Mouse (Mus musculus) CD8-positive naive resting alpha-beta T cell, adult 2 months (primary cell): ENCODE results near the gene A830031A19Rik.

ENCODE experiments used
- DNase-seq, 2 experiments: peaks; one replicate each; pipeline ENCODE4 v3.0.0; 2022; ENCODE audit warnings: low read depth in 2 of 2, low spot score in 2 of 2

The A830031A19Rik gene

GRCm38 (mm10) chr11:24074634-24075104 lies at the start of gene A830031A19Rik:
Gene A830031A19Rik (minus strand): TSS chr11:24075054.
- no peak for DNase-seq

DNA sequence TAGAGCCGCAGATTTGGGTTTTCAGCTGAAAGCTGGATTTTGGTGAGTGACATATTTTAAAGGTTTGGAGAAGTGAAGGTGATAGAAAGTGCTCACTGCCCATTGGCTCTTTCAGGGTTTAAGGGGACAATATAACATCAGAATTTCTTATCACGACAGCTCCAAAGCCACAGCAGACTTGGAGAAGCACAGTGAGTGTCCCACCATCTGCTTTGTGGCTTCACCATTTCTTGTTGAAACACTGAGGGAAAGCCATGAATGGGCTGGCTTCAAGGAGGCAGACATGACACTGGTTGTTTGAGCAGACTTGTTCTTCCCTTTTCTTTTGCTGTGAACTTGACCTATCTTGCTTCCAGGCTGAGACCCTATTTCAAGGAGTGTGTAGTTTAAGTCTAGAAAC lies 49.1 kb upstream of the A830031A19Rik start:
- no peak for DNase-seq

DNA sequence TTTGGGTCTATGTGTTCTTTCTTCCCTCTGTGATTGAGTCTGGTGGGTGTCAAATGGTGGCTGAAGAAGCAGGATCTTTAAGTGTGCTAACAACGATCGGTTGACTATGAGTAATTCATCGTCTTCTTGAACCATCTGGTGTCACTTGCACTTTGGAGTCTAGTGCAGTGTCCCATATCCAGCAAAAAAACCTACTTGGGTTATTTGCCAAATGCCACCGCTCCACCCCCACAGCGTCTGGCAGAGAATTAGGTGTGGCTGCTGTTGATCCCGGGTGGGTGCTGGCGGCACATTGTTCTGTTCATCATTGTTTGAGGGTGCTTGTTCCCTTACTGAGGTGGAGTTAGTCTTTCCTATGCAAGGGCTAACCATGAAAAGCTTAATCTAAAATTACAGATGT lies 48.0 kb upstream of the A830031A19Rik start:
- DNase-seq, result no peak

- DNase-seq, result no peak
Observed at GRCm38 (mm10) chr11:24121136-24121535, 46.3 kb upstream of the A830031A19Rik start.

- DNase-seq, result no peak
Observed at GRCm38 (mm10) chr11:24116582-24117318, 41.9 kb upstream of the A830031A19Rik start.

DNA sequence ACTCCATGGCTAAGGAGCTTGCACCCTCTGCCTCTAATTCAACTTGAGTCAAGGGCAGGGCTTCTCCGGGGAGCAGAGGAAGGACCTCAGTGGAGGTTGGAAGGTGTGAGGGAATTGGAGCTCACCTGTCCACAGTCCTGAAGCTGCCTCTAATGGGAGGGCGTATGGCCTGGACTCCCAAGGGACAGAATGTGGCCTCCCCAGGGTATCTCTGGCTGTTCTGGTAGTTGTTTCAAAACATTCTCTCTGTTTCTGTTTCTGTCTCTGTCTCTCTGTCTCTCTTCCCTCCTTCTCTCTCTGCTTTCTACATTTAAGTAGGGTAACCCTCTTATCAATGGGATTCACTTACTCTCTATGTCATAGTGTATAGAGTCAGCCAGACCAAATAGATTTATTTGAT lies 41.2 kb upstream of the A830031A19Rik start:
- DNase-seq, result no peak

DNA sequence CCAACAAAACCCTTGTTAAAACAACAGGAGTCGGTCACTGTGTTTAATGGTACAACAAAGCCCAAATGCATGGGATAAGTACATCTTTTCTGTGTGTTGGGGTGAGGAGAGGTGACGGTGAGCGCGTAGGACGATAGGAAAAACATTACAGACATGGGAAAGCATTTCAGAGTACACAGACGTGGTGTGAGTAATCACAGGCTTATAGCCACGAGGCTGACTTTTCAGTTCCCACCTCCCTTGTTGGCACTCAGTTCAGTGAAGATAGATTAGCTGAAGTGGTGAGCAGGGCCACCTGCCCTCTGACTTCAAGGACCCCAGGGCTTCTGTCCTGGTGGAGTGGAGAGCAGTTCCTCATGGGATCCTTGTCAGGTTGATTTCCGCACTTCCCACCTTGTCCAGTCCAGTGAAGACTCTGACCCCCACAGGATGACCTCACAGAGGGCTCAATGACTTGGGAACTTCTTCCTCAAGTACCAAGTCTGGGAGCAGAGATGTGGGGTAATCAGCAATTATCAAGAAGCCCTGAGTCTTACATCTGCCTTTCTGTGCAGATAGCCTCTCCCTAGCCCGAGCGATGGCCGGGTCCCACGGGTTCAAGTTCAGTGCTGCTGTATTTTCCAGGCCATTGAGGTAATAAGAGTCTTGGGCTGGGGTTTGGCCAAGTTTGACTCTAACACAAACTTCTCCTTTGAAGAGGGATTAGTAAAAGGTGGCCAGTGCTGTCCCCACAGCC lies 40.3 kb upstream of the A830031A19Rik start:
- DNase-seq, result no peak

- DNase-seq, result no peak
Observed at GRCm38 (mm10) chr11:24111720-24112119, 36.9 kb upstream of the A830031A19Rik start.

DNA sequence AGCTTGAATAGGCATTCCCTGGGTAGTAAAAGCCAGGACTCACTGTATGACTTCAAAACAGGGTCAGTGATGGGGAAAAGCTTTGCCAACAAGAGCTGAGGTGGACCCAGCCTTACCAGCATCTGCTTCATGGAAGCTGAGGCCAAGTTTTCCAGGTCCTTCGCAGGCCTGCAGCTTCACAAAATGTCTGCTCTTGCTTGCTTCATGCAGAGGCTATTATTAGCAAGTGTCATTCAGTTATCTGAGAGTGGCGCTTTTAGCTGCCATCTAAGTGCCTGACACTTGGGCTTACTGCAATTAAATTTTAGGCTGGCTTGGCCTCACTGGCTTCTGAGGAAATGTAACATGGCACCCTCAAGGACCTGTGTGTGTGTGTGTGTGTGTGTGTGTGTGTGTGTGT lies 35.3 kb upstream of the A830031A19Rik start:
- no peak for DNase-seq

DNA sequence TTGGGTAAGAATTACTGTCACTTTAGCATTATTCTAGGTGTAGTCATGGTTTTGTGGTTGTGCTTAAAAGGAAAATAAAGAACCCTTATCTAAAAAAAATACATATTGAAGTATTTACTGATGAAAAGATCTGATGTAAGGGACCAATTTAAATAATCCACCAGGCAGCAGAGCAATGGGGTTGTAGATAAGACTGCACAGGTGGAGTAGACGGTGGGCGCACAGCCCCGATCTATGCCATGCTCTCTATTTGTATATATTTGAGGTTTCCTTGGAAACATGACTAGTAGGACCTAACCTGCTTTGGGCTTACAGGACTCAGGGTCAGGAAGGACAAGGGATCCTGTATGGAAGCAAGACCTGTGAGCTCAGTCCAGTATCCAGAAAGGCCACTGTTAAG lies 34.5 kb upstream of the A830031A19Rik start:
- DNase-seq, result no peak

DNA sequence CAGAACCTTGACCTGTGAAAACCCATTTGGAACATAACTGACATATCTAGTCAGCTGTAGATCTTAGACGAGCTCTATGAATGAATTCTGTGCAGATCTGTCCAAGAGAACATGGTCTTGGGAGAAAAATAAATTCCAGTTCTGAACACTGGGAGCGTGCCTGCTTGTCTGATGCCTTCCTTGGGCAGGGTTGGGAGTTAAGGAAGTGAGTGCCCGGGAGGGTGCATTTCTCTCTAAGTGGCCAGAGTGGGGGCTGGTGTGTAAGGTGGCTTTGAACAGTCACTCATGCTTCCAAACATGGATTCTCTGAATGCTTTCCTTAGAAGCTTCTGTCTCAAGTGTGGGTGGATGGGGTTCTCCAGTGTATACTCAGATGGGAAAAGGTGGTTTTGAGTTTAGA lies 34.1 kb upstream of the A830031A19Rik start:
- DNase-seq, result no peak

DNA sequence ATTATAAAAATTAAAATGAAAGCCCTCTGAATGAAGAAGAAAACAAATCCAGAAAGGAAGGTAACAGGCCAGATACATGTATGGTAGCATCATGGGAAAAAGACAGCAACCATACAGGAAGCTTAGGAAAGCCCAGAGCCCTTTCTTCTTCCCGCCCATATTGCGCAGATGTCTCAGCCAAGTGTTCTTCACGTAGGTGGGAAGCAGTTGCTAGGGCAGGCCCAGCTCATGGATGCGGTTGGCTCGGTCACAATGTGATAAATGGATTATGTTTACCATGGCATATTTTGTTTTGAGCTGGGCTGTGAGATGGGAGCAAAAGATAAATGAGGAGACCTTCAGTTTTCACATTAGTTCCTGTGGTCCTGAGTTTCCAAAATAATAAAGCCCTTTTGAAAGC lies 32.6 kb upstream of the A830031A19Rik start:
- no peak for DNase-seq

DNA sequence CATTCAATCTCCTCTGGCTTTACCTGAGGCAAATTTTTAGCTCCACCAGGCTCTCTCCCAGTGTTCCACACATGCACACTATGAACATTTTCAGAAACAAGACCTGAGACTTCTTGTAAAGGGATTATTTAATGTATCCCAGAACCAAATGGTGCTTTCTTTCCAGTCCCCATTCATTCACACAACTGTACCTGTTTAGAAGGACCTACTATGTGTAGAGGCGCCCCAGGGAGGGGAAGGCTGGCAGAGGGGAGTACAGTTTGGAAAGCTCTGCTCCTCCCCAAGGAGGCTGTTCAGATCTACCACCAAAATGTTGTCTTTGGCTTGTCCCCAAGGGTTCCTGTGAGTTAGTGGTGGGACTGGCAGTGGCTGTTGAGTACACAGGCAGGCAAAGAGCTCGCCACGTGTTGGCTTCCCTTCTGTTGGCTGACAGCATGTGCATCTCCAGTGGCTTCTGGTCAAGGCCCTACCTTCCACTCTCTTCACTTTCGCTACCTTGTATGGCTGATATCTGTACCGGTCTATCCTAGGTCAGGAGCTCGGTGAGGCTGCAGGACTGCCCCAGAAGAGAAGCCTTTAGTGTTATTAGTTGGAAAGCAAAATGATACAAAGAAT lies 28.4 kb upstream of the A830031A19Rik start:
- no peak for DNase-seq

DNA sequence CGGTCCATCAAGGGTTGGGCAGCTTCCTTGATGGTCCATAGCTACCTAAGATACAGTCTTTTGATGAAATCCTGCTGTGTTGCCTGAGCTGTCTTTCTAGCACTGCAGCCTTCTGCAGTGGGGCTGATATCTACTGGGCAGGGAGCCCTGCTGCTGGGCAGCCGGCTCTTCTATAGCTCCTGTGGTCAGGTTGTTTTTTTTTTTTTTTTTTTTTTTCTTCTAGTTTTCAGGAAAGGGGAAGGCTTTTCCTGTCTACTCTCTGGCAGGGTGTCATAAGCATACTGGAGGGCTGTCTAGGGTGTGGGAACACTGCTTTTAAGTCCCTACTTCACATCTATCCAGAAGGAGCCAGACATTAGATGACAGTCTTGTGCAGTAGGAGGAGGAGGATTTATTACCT lies 27.5 kb upstream of the A830031A19Rik start:
- DNase-seq, result no peak

GRCm38 (mm10) chr11:24101625-24102024 lies 26.8 kb upstream of the A830031A19Rik start:
- DNase-seq, result no peak

DNA sequence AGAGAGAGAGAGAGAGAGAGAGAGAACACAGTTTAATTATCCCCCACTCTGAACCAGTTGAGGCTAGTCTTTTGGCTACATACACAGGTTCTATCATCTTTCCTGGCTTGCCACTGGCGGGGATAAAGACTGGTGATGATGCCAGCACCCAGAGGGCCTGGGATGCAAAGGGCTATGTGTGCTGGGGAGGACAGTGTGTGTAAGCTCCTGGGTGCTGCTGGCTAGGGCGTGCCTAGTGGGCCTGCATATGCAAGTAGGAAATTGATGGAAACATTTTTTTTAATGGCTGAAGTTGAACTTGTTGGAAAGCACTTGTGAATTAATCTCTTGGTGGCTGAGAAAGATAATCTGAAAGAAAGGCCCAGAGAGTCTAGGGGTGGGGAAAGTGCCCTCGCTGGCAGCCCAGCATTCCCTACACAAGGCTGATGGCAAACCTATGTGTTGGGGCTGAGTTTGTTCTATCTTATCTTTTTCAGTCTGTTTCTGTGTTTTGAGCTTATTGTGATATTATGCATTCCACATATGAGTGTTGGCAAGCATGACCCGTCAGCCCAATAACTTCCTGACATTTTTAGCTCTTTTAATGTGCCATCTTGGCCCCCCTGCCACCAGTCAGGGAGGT lies 25.7 kb upstream of the A830031A19Rik start:
- no peak for DNase-seq

- DNase-seq, result no peak
Observed at GRCm38 (mm10) chr11:24099886-24100293, 25.0 kb upstream of the A830031A19Rik start.

DNA sequence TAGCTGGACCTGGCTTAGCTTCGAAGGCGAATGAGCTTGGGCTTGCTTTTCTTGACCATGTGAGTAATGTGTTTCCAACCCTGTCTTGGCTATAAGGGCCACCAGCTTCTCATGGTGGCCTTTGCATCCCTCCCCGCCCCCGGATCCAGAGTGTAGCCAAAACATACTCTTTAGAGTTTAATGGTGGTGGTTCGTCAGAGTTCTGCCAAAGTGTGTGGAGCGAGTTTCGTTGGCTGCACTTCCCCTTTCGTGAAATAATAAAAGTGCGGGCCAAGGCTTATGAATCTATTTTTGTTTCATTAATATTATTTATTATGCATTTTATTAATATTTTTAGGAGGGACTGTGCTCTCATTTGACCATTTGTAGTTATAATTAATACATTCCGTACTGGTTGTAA lies 24.4 kb upstream of the A830031A19Rik start:
- no peak for DNase-seq

DNA sequence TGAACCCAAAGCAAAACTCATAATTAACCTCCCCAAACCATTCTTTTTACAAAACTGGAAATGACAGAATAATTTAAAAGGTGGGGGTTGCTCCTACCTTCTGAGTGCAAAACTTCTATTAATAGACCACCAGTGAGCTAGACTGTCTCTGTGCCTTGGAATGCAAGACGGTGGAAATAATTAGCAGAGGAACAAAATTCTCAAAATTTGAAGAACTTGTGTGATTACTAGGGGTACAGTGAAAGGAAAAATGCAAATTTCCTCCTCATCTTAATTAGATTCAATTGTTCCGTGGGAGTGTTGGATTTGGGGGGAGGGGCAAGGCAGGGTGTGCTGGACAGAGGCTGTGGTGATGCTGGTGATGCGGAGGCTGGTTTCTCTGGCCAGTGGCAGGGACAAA lies 23.8 kb upstream of the A830031A19Rik start:
- DNase-seq, result no peak

DNA sequence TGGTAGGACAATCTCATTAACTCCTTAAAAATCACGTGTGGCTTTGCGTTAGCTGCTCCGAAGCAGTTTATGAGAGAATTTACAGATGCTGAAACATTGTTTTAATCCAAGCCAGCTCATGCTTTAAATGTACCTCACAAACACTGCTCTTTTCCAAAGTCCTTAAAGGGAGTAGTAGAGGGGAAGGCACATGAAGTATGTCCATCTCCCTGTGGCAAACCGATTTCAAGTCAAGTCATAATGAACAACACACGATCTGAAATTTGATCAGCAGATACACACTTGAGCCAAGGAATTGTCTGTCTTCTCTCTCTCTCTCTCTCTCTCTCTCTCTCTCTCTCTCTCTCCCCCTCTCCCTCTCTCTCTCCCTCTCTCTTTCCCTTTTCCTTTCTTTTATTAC lies 23.2 kb upstream of the A830031A19Rik start:
- no peak for DNase-seq

DNA sequence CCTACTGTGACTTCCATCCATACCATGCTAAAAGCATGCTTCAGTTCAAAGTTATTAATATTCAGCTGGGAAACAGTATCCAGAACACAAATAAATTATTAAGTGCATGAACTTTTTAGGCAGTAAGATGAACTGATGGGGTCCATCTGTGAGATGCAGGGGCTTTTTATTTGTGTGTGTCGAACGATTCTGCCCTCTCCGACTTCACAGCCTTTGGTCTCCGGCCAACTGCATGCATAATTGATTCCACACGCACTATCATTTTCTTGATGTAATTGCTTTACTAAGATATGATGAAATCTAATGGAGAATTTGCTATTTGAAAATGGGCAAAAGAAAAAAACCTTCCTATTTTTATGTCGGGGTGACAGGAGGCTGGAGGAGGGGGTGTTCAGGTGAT lies 22.2 kb upstream of the A830031A19Rik start:
- no peak for DNase-seq

GRCm38 (mm10) chr11:24096483-24096882 lies 21.6 kb upstream of the A830031A19Rik start:
- no peak for DNase-seq
